Mouse (Mus musculus): ENCODE data around the gene H2-Eb2. TPM values are rescaled to one million over a fixed set of nuclear protein-coding genes. Genes with fewer than 3 reads are reported as not detected.

The H2-Eb2 gene
- 0.13 and 0.25 TPM in 2 replicates for polyA plus RNA-seq (2015; fragmentation: Nextera tagmentation; extraction: Ambion mirVana)

DNA sequence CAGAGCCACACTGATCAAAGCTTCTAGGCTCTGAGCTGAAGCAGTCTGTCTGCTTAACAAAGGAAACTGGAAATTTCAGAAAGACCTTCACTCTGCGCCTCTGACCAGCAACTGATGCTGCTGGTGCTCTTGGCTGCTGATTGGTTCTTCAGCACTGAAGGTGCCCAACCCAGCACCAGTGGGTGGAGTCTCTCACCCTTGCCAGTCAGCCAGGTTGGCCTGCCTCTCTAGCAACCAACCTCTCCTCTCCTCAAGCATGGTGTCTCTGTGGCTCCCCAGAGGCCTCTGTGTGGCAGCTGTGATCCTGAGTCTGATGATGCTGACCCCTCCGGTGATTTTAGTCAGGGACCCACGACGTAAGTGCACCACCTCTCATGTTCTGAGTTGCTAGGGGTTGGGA is at the start of gene H2-Eb2:
TSS of gene H2-Eb2 (plus strand) at position 230 of the 400 bp plus-strand sequence.
- no peaks in the 10 kb centered on the region for H3K27me3 ChIP-seq
- no peak within 1 kb of the TSS for H3K9ac ChIP-seq
- no peak for ATAC-seq (ENCODE audit: low read depth)
- no peaks in the 10 kb centered on the region for H3K4me1 ChIP-seq (replicated peaks)
- 47% methylated on average over 4 of the region's 4 CpGs for WGBS
- no peak within 1 kb of the TSS for H3K4me2 ChIP-seq
- H3K27ac ChIP-seq (replicated peaks), result no peak within 1 kb of the TSS
- H3K36me3 ChIP-seq, result no peaks in the 10 kb centered on the region
- H3K9me3 ChIP-seq, result no peaks in the 10 kb centered on the region
- no peak within 1 kb of the TSS for H3K4me3 ChIP-seq

DNA sequence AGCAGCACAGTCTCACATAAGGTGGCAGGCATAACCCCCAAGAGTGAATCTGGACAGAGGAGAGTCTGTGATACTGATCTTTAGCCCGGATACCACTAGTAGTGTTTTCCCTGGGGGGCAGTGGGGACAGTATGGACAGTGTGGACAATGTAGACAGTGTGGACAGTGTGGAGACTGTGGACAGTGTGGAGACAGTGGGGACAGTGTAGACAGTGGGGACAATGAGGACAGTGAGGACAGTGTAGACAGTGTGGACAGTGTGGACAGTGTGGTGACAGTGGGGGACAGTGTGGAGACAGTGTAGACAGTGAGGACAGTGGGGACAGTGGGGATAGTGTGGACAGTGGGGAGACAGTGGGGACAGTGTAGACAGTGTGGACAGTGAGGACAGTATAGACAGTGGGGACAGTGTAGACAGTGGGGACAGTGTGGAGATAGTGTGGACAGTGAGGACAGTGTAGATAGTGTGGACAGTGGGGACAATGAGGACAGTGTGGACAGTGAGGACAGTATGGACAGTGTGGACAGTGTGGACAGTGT is 44.9 kb upstream of the H2-Eb2 start:
- Histone ChIP-seq H3K27me3 (no peaks in the 10 kb centered on the region), H3K9ac (no peak overlapping the region), H3K4me3 (no peak overlapping the region), H3K4me1 (replicated peaks) (no peaks in the 10 kb centered on the region), H3K4me2 (no peak overlapping the region), H3K36me3 (no peaks in the 10 kb centered on the region), H3K27ac (replicated peaks) (no peak overlapping the region), H3K9me3 (0 out of 2 replicates have a peak, but pooled peaks cover 4% of the 10 kb centered on the region)
- ATAC-seq (ENCODE audit: low read depth), result no peak
- WGBS, result 69% methylated on average over 1 of the region's 1 CpGs

DNA sequence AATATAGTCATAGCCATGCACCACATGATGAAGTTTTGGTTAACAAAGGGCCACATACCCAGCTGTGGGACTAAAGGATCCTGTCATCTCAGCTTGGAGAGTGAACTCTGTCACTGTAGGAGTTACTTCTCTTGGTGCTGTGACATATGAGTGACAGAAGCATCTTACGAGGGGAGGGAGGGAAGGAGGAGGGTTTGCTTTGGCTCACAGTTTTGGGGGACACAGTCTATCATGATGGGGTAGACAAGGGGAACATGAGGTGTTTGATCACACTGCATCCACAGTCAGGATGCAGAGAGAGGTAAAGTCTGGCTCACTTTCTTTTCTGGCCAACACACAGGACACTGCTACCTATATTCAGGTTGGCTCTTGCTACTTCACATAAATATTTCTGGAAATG is 43.6 kb upstream of the H2-Eb2 start:
- WGBS, result 78% methylated on average over 1 of the region's 1 CpGs

GRCm38 (mm10) chr17:34285371-34285770 is 40.1 kb upstream of the H2-Eb2 start:
- Histone ChIP-seq H3K4me3 (no peak overlapping the region), H3K9me3 (no peaks in the 10 kb centered on the region), H3K36me3 (no peaks in the 10 kb centered on the region), H3K9ac (no peak overlapping the region), H3K27me3 (no peaks in the 10 kb centered on the region), H3K4me2 (no peak overlapping the region), H3K4me1 (replicated peaks) (no peaks in the 10 kb centered on the region), H3K27ac (replicated peaks) (no peak overlapping the region)
- 82% methylated on average over 4 of the region's 4 CpGs for WGBS
- no peak for ATAC-seq (ENCODE audit: low read depth)

More for the DNA sequence above, 43.6 kb upstream of the H2-Eb2 start:
- no peaks in the 10 kb centered on the region for H3K36me3 ChIP-seq
- H3K9me3 ChIP-seq, result no peaks in the 10 kb centered on the region
- no peaks in the 10 kb centered on the region for H3K4me1 ChIP-seq (replicated peaks)
- H3K27ac ChIP-seq (replicated peaks), result no peak overlapping the region
- no peaks in the 10 kb centered on the region for H3K27me3 ChIP-seq
- ATAC-seq (ENCODE audit: low read depth), result no peak
- no peak overlapping the region for H3K4me2 ChIP-seq
- no peak overlapping the region for H3K9ac ChIP-seq
- H3K4me3 ChIP-seq, result no peak overlapping the region

GRCm38 (mm10) chr17:34285848-34286247 is 39.6 kb upstream of the H2-Eb2 start:
- Histone ChIP-seq H3K4me1 (replicated peaks) (no peaks in the 10 kb centered on the region), H3K9ac (no peak overlapping the region), H3K9me3 (no peaks in the 10 kb centered on the region), H3K27me3 (no peaks in the 10 kb centered on the region), H3K4me3 (no peak overlapping the region), H3K27ac (replicated peaks) (no peak overlapping the region), H3K4me2 (no peak overlapping the region), H3K36me3 (no peaks in the 10 kb centered on the region)
- WGBS, result 44% methylated on average over 4 of the region's 4 CpGs
- ATAC-seq (ENCODE audit: low read depth), result no peak

GRCm38 (mm10) chr17:34286501-34286900 is 39.0 kb upstream of the H2-Eb2 start:
- no peaks in the 10 kb centered on the region for H3K36me3 ChIP-seq
- H3K4me3 ChIP-seq, result no peak overlapping the region
- 84% methylated on average over 5 of the region's 5 CpGs for WGBS
- no peak overlapping the region for H3K9ac ChIP-seq
- ATAC-seq (ENCODE audit: low read depth), result no peak
- H3K27ac ChIP-seq (replicated peaks), result no peak overlapping the region
- no peaks in the 10 kb centered on the region for H3K27me3 ChIP-seq
- no peak overlapping the region for H3K4me2 ChIP-seq
- no peaks in the 10 kb centered on the region for H3K9me3 ChIP-seq
- no peaks in the 10 kb centered on the region for H3K4me1 ChIP-seq (replicated peaks)

DNA sequence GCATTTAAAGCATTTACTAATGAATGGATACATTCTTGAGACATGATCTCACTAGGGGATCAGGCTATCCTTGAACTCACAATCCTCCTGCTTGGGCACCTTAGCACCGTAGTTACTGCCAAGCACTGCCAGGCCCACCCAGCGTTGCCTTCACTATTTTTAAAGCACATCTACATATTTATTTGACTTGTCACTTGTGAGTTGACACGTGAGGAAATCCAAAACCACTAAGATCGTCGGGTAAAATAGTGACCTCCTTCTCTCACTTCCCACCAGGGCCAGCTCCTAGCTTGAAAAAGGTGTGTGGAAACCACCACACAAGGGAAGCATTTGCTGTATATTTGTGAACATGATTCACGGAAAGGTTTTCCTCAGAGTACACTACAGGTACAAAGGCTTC is 38.5 kb upstream of the H2-Eb2 start:
- 77% methylated on average over 6 of the region's 6 CpGs for WGBS
- Histone ChIP-seq H3K27me3 (no peaks in the 10 kb centered on the region), H3K9ac (no peak overlapping the region), H3K4me1 (replicated peaks) (no peaks in the 10 kb centered on the region), H3K4me2 (no peak overlapping the region), H3K27ac (replicated peaks) (no peak overlapping the region), H3K9me3 (no peaks in the 10 kb centered on the region), H3K36me3 (no peaks in the 10 kb centered on the region), H3K4me3 (no peak overlapping the region)
- no peak for ATAC-seq (ENCODE audit: low read depth)

DNA sequence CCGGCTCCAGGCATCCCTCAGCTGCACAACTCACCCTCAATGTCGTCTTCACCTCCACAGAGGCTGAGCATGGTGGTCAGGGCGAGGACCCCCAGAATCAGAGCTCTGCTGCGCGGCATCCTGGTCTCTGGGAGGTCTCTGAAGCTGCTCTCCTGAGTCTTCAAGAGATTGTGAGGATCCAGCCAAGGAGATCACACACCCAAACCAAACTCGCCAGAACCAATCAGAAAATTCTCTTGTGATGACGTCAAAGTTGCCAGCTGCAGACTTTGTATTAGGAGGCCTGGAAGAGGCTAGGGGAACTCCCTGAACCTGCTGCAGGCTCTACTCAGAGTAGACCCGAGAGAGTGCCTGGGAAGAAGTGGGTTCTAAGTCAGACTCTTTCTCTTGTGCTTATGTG is 37.8 kb upstream of the H2-Eb2 start, which contains the start of gene H2-Aa:
TSS of gene H2-Aa (minus strand) at position 176 of the 400 bp plus-strand sequence.
- Histone ChIP-seq H3K9ac (no peak within 1 kb of the TSS), H3K9me3 (no peaks in the 10 kb centered on the region), H3K4me3 (no peak within 1 kb of the TSS), H3K4me2 (no peak within 1 kb of the TSS), H3K4me1 (replicated peaks) (no peaks in the 10 kb centered on the region), H3K27me3 (no peaks in the 10 kb centered on the region), H3K36me3 (no peaks in the 10 kb centered on the region), H3K27ac (replicated peaks) (no peak within 1 kb of the TSS)
- WGBS, result 19% methylated on average over 8 of the region's 8 CpGs
- ATAC-seq (ENCODE audit: low read depth), result no peak

GRCm38 (mm10) chr17:34288131-34288530 is 37.3 kb upstream of the H2-Eb2 start:
- WGBS, result 78% methylated on average over 3 of the region's 3 CpGs
- no peaks in the 10 kb centered on the region for H3K36me3 ChIP-seq
- H3K27ac ChIP-seq (replicated peaks), result no peak overlapping the region
- no peaks in the 10 kb centered on the region for H3K27me3 ChIP-seq
- ATAC-seq (ENCODE audit: low read depth), result no peak
- no peak overlapping the region for H3K9ac ChIP-seq
- H3K9me3 ChIP-seq, result no peaks in the 10 kb centered on the region
- no peak overlapping the region for H3K4me3 ChIP-seq
- H3K4me1 ChIP-seq (replicated peaks), result no peaks in the 10 kb centered on the region
- no peak overlapping the region for H3K4me2 ChIP-seq

DNA sequence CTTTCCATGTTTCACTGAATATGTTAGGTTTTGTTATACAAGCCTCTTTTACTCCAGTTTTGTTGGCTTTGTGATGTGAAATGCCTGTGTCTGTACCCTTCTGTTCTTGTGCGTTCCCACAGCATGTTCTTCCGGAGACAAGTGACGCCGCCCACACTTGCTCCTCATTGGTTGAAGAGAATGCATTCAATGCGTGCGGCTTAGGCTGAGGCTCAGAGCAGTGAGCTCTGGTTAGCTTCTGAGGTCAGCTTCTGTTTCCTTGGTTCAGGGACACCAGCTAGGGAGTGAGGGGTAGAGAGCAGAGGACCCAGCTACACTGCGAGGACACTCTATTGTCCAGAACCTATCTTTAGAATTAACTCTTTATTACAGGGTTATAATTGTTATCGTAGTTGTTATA is 33.9 kb upstream of the H2-Eb2 start:
- H3K4me1 ChIP-seq (replicated peaks), result no peaks in the 10 kb centered on the region
- ATAC-seq (ENCODE audit: low read depth), result peak; percentile 83
- H3K4me3 ChIP-seq, result no peak overlapping the region
- no peak overlapping the region for H3K4me2 ChIP-seq
- H3K27me3 ChIP-seq, result no peaks in the 10 kb centered on the region
- H3K9ac ChIP-seq, result no peak overlapping the region
- H3K36me3 ChIP-seq, result no peaks in the 10 kb centered on the region
- no peak overlapping the region for H3K27ac ChIP-seq (replicated peaks)
- H3K9me3 ChIP-seq, result no peaks in the 10 kb centered on the region
- WGBS, result 16% methylated on average over 8 of the region's 8 CpGs

DNA sequence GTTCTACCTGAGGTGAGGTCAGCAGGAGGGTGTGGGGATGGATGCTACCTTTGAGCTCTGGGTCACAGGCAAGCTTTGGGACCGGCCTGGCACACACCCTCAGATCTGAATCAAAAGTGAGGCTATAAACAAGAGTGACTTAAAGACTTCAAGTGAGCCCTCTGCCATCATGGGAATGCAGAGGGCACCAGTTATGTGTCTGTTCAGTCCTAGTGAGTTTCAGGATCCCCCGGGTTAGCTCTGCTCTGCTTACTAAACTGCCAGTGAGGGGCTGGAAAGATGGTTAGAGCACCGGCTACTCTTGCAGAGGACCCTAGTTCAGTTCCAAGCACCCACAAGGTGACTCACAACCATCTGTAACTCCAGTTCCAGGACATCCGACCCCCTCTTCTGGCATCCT is 32.9 kb upstream of the H2-Eb2 start:
- ATAC-seq (ENCODE audit: low read depth), result no peak
- Histone ChIP-seq H3K9ac (no peak overlapping the region), H3K4me3 (no peak overlapping the region), H3K27ac (replicated peaks) (no peak overlapping the region), H3K4me1 (replicated peaks) (peaks cover under 1% of the 10 kb centered on the region; the same call in 1 of the 2 replicates), H3K36me3 (no peaks in the 10 kb centered on the region), H3K9me3 (no peaks in the 10 kb centered on the region), H3K27me3 (no peaks in the 10 kb centered on the region), H3K4me2 (no peak overlapping the region)
- WGBS, result 84% methylated on average over 4 of the region's 4 CpGs

DNA sequence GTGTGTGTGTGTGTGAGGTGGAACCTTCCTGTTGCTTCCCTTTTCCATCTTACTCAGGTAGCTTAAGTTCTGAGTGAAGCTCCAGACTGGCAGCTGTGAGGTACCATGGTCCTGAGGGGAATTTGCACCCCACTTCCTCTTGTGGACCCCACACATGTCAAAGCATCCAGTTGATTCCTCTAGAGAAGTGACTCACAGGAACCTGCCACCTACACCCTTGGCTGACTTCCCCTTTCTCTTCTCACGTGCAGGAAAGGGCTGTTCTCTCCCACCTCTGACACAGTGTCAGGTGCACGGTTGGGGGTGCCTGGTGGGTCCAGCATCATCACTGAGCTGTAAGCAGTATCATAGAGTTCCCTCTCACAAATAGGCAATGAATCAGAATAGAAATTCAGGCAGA is 31.9 kb upstream of the H2-Eb2 start:
- Histone ChIP-seq H3K4me1 (replicated peaks) (peaks cover 7% of the 10 kb centered on the region; the same call in 1 of the 2 replicates), H3K4me3 (no peak overlapping the region), H3K9ac (no peak overlapping the region), H3K9me3 (no peaks in the 10 kb centered on the region), H3K36me3 (no peaks in the 10 kb centered on the region), H3K4me2 (no peak overlapping the region), H3K27me3 (no peaks in the 10 kb centered on the region), H3K27ac (replicated peaks) (no peak overlapping the region)
- no peak for ATAC-seq (ENCODE audit: low read depth)
- 62% methylated on average over 2 of the region's 2 CpGs for WGBS

DNA sequence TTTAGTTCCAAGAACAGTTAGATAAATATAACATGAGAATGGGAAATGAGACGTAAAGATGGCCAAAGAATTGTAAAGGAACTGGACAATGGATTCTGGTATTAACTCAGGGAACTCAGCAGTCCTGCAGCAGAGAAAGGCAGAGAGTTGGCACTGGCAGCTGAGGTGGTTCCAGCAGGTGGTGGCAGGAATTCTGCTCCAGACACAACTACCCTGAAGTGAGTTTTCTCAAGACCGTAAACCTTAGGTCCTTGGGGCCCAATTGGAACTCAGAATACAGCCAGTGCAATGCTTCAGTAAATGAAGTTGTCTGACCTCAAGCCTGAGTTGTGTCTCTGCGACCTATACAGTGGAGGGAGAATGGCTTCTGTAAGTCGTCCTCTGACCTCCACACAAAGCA is 31.2 kb upstream of the H2-Eb2 start:
- H3K9me3 ChIP-seq, result no peaks in the 10 kb centered on the region
- WGBS, result 72% methylated on average over 4 of the region's 4 CpGs
- H3K4me3 ChIP-seq, result no peak overlapping the region
- no peak overlapping the region for H3K9ac ChIP-seq
- H3K27me3 ChIP-seq, result no peaks in the 10 kb centered on the region
- H3K27ac ChIP-seq (replicated peaks), result no peak overlapping the region
- no peak overlapping the region for H3K4me2 ChIP-seq
- H3K4me1 ChIP-seq (replicated peaks), result peaks cover 7% of the 10 kb centered on the region; the same call in 1 of the 2 replicates
- ATAC-seq (ENCODE audit: low read depth), result no peak
- no peaks in the 10 kb centered on the region for H3K36me3 ChIP-seq

Measured in neural tube, embryonic 13.5 days (tissue).